Mouse (Mus musculus) embryonic facial prominence, embryonic 14.5 days (tissue): ENCODE measurements around the gene Wdr27. TPM values are rescaled to one million over a fixed set of nuclear protein-coding genes. Genes with fewer than 3 reads are reported as not detected.
A peak's percentile ranks its signal among the peaks of the same experiment; 100 is the strongest.
"Not testable (repeated sequence)": the region's sequence is repeated elsewhere in the genome, so short reads cannot be mapped to it uniquely, and the experiment has no call there.

Source experiments
- ATAC-seq: fragments of 200-750 bp; cut with Nextera tagmentation; 2 replicates; pipeline ENCODE4 v1.8.0; 2017; ENCODE audit warnings: low read depth, moderate number of reproducible peaks, moderate TSS enrichment
- DNase-seq: peaks from one replicate; pipeline ENCODE4 v3.0.0-alpha.2; 2015; ENCODE audit warnings: low spot score
- H3K27ac ChIP-seq: fragments of 300-500 bp; sonication (generic); replicated peaks from 2 replicates; pipeline ENCODE4 v1.5.1; 2014; ENCODE audit warnings: low read depth, mild to moderate bottlenecking, low read length, moderate library complexity
- H3K27me3 ChIP-seq: fragments of 300-500 bp; sonication (generic); replicated peaks from 2 replicates; pipeline ENCODE4 v1.6.1; 2014; ENCODE audit warnings: low read length; ENCODE audit not compliant: control insufficient read depth, insufficient read depth
- H3K36me3 ChIP-seq: fragments of 300-500 bp; sonication (generic); 2 replicates; pipeline ENCODE4 v1.6.1; 2014; ENCODE audit warnings: low read length, mixed read lengths; ENCODE audit not compliant: control insufficient read depth, insufficient read depth
- H3K4me1 ChIP-seq: fragments of 300-500 bp; sonication (generic); 2 replicates; pipeline ENCODE4 v1.6.1; 2014; ENCODE audit warnings: antibody characterized with exemption, low read length; ENCODE audit not compliant: control insufficient read depth, insufficient read depth
- H3K4me2 ChIP-seq: fragments of 300-500 bp; sonication (generic); 2 replicates; pipeline ENCODE4 v1.6.1; 2014; ENCODE audit warnings: low read depth, mild to moderate bottlenecking, low read length, moderate library complexity, mixed read lengths
- H3K4me3 ChIP-seq: fragments of 300-500 bp; sonication (generic); 2 replicates; pipeline ENCODE4 v1.5.1; 2014; ENCODE audit warnings: low read depth, mild to moderate bottlenecking, low read length
- H3K9ac ChIP-seq: fragments of 300-500 bp; sonication (generic); 2 replicates; pipeline ENCODE4 v1.6.1; 2014; ENCODE audit warnings: low read depth, mild to moderate bottlenecking, low read length, moderate library complexity, mixed read lengths
- H3K9me3 ChIP-seq: fragments of 300-500 bp; sonication (generic); 2 replicates; pipeline ENCODE4 v1.6.1; 2016; ENCODE audit warnings: low read length; ENCODE audit not compliant: control insufficient read depth
- WGBS: fragments of 180-500 bp; shearing (Covaris S2); extraction: QIAGEN DNeasy Blood & Tissue Kit; methylation state at CpG from one replicate; pipeline ENCODE4 v1.1.7; 2014; 5-methylcytosine and 5-hydroxymethylcytosine counted together
- polyA plus RNA-seq: library from polyadenylated mRNA; unstranded; fragments of >200 nt; fragmentation: Nextera tagmentation; extraction: Ambion mirVana; gene quantifications from 2 replicates; pipeline ENCODE4 v1.2.1, GENCODE M21; 2014

Gene Wdr27
- polyA plus RNA-seq, 1 experiment from 2014 or later, result 8.3 TPM

GRCm38 (mm10) chr17:14960951-14961556 is 18.1 kb upstream of the Wdr27 start, which contains the start of gene Phf10:
Gene Phf10, minus strand, starts transcription at chr17:14961273.
- peak within 1 kb of the TSS; percentile 64 for H3K4me3 ChIP-seq
- ATAC-seq (peak; percentile 84), DNase-seq (peak; percentile 4)
- 0 out of 2 replicates have a peak within 1 kb of the TSS, but pooled peaks have one; percentile 52 for H3K27ac ChIP-seq
- WGBS, result no CpG with 5 or more reads among the region's 100 CpGs
- H3K36me3 ChIP-seq, result peaks cover 15% of the 10 kb centered on the region
- not testable (repeated sequence) for H3K27me3 ChIP-seq, H3K9me3 ChIP-seq, H3K4me1 ChIP-seq
- peak within 1 kb of the TSS; percentile 92 for H3K4me2 ChIP-seq
- peak within 1 kb of the TSS; percentile 80 for H3K9ac ChIP-seq

DNA sequence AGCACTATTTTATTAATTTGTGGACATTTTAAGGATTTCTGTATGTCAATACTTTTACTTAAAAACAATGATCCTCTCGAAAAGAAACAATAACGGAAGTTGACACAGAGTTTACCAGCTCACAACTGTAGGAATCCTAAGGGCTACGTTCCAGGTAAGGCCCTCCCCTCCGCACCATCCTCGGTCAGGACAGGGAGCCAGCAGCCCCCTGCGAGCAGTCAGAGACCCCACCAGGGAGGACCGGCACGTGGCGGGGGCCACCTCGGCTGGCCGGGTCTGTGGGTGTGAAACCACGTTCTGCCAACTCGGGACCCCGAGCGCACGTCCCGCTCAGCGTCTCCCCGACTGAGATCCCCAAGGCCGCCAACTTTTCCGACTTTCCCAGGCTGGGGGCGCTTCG is 17.6 kb upstream of the Wdr27 start:
- H3K4me1 ChIP-seq, result peaks cover 8% of the 10 kb centered on the region
- DNase-seq, result no peak
- no peak for ATAC-seq

DNA sequence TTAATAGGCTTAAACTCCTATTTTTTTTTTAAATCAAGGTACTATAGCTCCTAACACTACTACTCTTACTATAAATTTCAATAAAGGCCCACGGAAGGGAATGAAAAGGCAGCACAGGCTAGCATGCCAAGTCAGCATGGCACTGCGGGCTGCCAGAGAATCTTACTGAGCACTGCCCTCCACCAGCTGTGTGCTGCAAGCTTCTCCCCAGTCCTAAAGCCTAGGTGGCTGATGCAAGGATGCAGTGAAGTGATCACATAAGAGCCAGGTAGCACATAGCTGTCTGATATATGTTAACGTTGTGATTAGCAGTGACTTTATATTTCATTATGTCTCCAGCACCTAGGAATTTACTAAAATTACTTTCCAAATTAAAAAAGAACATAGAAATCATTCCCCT is 17.0 kb upstream of the Wdr27 start:
- peak overlapping the region; percentile 92 for H3K4me2 ChIP-seq
- peaks cover 16% of the 10 kb centered on the region for H3K36me3 ChIP-seq
- WGBS, result 21% methylated on average over 3 of the region's 3 CpGs
- DNase-seq, result peak; percentile 10
- H3K27ac ChIP-seq, result no peak overlapping the region
- peak overlapping the region; percentile 64 for H3K4me3 ChIP-seq
- no peaks in the 10 kb centered on the region for H3K27me3 ChIP-seq
- H3K4me1 ChIP-seq, result peaks cover 8% of the 10 kb centered on the region
- no peak for ATAC-seq
- H3K9ac ChIP-seq, result peak overlapping the region; percentile 55
- H3K9me3 ChIP-seq, result no peaks in the 10 kb centered on the region

More for the DNA sequence above, 17.6 kb upstream of the Wdr27 start:
- Histone ChIP-seq H3K4me3 (peak overlapping the region; percentile 64), H3K4me2 (peak overlapping the region; percentile 92), H3K9me3 (no peaks in the 10 kb centered on the region), H3K9ac (peak overlapping the region; percentile 80), H3K27ac (no peak overlapping the region), H3K27me3 (no peaks in the 10 kb centered on the region), H3K36me3 (peaks cover 15% of the 10 kb centered on the region)
- WGBS, result 0% methylated on average over 11 of the region's 23 CpGs

DNA sequence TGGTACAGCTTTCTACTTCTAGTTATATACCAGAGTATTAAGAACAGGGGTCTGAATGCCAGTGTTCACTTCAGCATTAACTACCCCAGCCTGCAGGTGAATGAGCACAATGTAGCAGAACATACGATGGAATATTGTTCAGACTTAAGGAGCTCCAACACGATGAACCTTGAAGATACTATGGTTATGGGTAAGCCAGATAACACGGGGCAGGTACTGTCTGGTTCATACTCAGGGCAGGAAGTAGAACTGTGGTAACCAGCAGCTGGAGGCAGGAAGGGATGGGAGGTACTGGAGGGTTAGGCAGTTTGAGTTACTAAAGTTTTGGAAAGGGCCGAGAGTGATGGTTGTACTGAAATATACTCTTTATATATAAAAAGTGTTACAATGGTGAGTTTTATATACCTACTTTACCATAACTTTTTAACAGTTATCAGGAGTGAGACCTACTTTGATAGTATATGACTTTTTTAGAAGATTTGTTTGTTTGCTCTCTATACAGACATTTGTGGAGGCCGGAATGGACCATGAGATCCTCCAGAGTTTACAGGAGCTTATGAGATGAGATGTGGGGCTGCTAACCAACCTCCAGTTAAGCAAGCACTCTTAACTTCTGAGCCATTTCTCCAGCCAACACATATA is 15.8 kb upstream of the Wdr27 start:
- H3K4me1 ChIP-seq, result peaks cover 8% of the 10 kb centered on the region
- 92% methylated on average over 5 of the region's 5 CpGs for WGBS
- H3K9me3 ChIP-seq, result no peaks in the 10 kb centered on the region
- peaks cover 27% of the 10 kb centered on the region for H3K36me3 ChIP-seq
- no peak overlapping the region for H3K4me2 ChIP-seq
- H3K27ac ChIP-seq, result no peak overlapping the region
- DNase-seq (no peak), ATAC-seq (no peak)
- H3K4me3 ChIP-seq, result no peak overlapping the region
- no peaks in the 10 kb centered on the region for H3K27me3 ChIP-seq
- H3K9ac ChIP-seq, result no peak overlapping the region

GRCm38 (mm10) chr17:14953452-14953851 is 10.5 kb upstream of the Wdr27 start:
- 92% methylated on average over 8 of the region's 8 CpGs for WGBS
- H3K9me3 ChIP-seq, result no peaks in the 10 kb centered on the region
- H3K4me1 ChIP-seq, result no peaks in the 10 kb centered on the region
- peaks cover 67% of the 10 kb centered on the region for H3K36me3 ChIP-seq
- no peak overlapping the region for H3K4me2 ChIP-seq
- ATAC-seq (no peak), DNase-seq (no peak)
- no peak overlapping the region for H3K4me3 ChIP-seq
- H3K9ac ChIP-seq, result no peak overlapping the region
- H3K27ac ChIP-seq, result no peak overlapping the region
- H3K27me3 ChIP-seq, result no peaks in the 10 kb centered on the region

DNA sequence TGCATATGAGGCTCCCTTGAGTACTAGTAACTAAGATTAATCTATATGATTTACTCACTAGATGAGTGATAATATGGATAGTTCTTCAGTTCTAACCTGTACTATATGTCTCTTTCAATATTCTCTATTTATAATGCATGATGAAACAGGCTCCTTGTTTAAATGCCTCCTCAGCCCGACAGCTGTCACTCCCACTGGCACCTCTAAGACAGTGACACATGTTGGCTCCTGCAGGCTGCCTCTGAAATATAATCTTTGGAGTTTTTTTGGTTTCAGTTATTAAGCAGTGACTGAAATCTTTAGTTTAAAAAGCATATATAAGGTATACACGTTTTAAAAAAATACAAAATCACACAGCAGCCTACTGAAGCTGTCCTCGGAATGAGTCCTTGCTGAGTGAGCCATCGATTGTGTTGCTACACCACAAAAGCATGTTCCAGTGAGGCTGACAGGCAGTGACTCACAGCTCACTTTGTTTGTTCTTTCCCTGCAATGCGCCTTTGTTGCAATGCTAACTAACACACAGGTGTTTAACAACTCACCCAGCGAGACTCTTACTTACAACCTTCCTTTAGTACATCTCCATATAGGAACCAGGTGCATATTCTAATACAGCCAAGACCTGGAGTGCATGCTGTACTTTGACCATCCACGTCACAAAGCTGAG is 6.3 kb upstream of the Wdr27 start:
- DNase-seq, result no peak
- peaks cover 3% of the 10 kb centered on the region for H3K4me1 ChIP-seq
- no peaks in the 10 kb centered on the region for H3K27me3 ChIP-seq
- no peaks in the 10 kb centered on the region for H3K9me3 ChIP-seq
- no peak for ATAC-seq
- peaks cover 85% of the 10 kb centered on the region for H3K36me3 ChIP-seq
- H3K4me3 ChIP-seq, result no peak overlapping the region
- H3K4me2 ChIP-seq, result no peak overlapping the region
- no peak overlapping the region for H3K27ac ChIP-seq
- H3K9ac ChIP-seq, result no peak overlapping the region
- WGBS, result 85% methylated on average over 7 of the region's 7 CpGs

GRCm38 (mm10) chr17:14944551-14944950 is 1.6 kb upstream of the Wdr27 start:
- Histone ChIP-seq H3K4me2 (peak overlapping the region; percentile 72; the same call in 1 of the 2 replicates), H3K4me3 (0 out of 2 replicates have a peak overlapping the region, but pooled peaks have one; percentile 65), H3K27ac (no peak overlapping the region), H3K27me3 (no peaks in the 10 kb centered on the region), H3K9me3 (no peaks in the 10 kb centered on the region), H3K9ac (no peak overlapping the region), H3K36me3 (peaks cover 41% of the 10 kb centered on the region), H3K4me1 (peaks cover 9% of the 10 kb centered on the region)
- 96% methylated on average over 1 of the region's 1 CpGs for WGBS
- ATAC-seq, result no peak
- DNase-seq, result no peak

DNA sequence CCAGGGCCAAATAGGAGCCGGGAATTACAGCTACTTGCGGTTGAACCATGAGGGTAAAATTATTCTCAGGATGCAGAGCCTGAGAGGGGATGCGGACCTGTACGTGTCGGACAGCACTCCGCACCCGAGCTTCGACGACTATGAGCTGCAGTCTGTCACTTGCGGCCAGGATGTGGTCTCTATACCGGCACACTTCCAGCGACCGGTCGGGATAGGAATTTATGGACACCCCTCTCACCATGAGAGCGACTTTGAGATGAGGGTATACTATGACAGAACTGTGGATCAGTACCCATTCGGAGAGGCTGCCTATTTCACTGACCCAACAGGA is 736 bp upstream of the Wdr27 start:
- Histone ChIP-seq H3K27ac (peak overlapping the region; percentile 52; the same call in 1 of the 2 replicates), H3K4me1 (peaks cover 9% of the 10 kb centered on the region), H3K9me3 (no peaks in the 10 kb centered on the region), H3K4me3 (peak overlapping the region; percentile 65), H3K4me2 (peak overlapping the region; percentile 72), H3K9ac (peak overlapping the region; percentile 79), H3K27me3 (no peaks in the 10 kb centered on the region), H3K36me3 (peaks cover 34% of the 10 kb centered on the region)
- 22% methylated on average over 16 of the region's 16 CpGs for WGBS
- DNase-seq (peak; percentile 8), ATAC-seq (no peak; the same call in 1 of the 2 replicates)
